Mouse (Mus musculus) liver, embryonic 13.5 days (tissue): ENCODE data around the gene Eps8l1. TPM values are rescaled to one million over a fixed set of nuclear protein-coding genes. Genes with fewer than 3 reads are reported as not detected.
A peak's percentile ranks its signal among the peaks of the same experiment; 100 is the strongest.
"Not testable (repeated sequence)": the region's sequence is repeated elsewhere in the genome, so short reads cannot be mapped to it uniquely, and the experiment has no call there.

ENCODE experiments used
- ATAC-seq: fragments of 200-750 bp; cut with Nextera tagmentation; 2 replicates; pipeline ENCODE4 v1.8.0; 2017; ENCODE audit warnings: low read depth, mild to moderate bottlenecking, moderate number of reproducible peaks, moderate library complexity
- DNase-seq: peaks from one replicate; pipeline ENCODE4 v3.0.0; 2022
- H3K27ac ChIP-seq: fragments of 300-500 bp; sonication (generic); 2 replicates; pipeline ENCODE4 v1.5.1; 2015; ENCODE audit warnings: moderate library complexity, mild to moderate bottlenecking, inconsistent platforms
- H3K27me3 ChIP-seq: fragments of 300-500 bp; sonication (generic); 2 replicates; pipeline ENCODE4 v1.6.1; 2015; ENCODE audit warnings: mild to moderate bottlenecking, inconsistent platforms
- H3K36me3 ChIP-seq: fragments of 300-500 bp; sonication (generic); 2 replicates; pipeline ENCODE4 v1.6.1; 2015; ENCODE audit warnings: mild to moderate bottlenecking, inconsistent platforms
- H3K4me1 ChIP-seq: fragments of 300-500 bp; sonication (generic); replicated peaks from 2 replicates; pipeline ENCODE4 v1.6.1; 2015; ENCODE audit warnings: inconsistent platforms
- H3K4me2 ChIP-seq: fragments of 300-500 bp; sonication (generic); 2 replicates; pipeline ENCODE4 v1.6.1; 2015; ENCODE audit warnings: inconsistent platforms, mild to moderate bottlenecking, moderate library complexity
- H3K4me3 ChIP-seq: fragments of 300-500 bp; sonication (generic); replicated peaks from 2 replicates; pipeline ENCODE4 v1.5.1; 2015; ENCODE audit warnings: mild to moderate bottlenecking, inconsistent platforms
- H3K9ac ChIP-seq: fragments of 300-500 bp; sonication (generic); 2 replicates; pipeline ENCODE4 v1.6.1; 2015; ENCODE audit warnings: mild to moderate bottlenecking, inconsistent platforms
- H3K9me3 ChIP-seq: fragments of 300-500 bp; sonication (generic); replicated peaks from 2 replicates; pipeline ENCODE4 v1.6.1; 2016; ENCODE audit warnings: inconsistent platforms
- WGBS: fragments of 180-500 bp; shearing (Covaris S2); methylation state at CpG from one replicate; pipeline ENCODE4 v1.1.7; 2015; ENCODE audit not compliant: insufficient replicate concordance; 5-methylcytosine and 5-hydroxymethylcytosine counted together
- polyA plus RNA-seq: library from polyadenylated mRNA; unstranded; fragments of >200 nt; fragmentation: Nextera tagmentation; extraction: Ambion mirVana; gene quantifications from 2 replicates; pipeline ENCODE4 v1.2.1, GENCODE M21; 2015

Eps8l1 gene
- 1.4 TPM in 2 replicates for polyA plus RNA-seq

DNA sequence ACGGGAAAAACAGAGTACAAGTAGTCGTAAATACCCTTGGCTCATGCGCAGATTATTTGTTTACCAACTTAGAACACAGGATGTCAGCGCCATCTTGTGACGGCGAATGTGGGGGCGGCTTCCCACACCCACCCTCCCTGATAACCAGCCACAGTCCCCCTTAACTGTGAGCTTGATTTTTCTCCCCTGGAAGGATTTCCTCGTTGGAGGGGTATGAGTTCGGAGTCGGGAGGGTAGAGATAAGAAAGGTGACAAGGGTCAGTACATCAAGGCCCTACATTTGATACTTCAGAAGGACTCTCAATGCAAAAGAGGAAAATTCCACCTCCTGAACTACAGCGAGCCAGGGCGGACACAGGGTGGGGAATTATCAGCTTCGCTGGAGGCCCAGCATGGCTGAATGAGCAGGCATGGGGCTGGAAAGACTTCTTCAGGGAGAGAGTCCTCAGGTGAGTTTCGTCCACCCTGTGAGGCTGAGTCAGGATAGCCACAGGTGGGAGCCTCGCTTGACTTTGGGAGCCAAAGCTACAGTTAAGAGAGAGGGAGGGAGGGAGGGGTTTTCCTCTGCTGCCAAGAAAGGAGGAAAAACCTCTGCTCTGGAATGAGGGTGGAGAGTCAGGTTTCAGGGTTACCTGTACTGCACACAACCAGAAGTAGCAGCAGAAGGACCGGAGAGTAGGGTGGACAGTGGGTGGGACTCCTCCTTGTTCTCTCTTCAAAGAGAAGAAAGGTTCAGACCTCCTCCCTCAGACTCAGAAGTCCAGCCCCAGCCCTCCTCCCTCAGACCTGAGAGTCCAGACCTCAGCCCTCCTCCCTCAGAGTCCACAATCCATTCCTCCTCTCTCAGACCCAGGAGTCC is at the start of gene Eps8l1:
Eps8l1 (plus strand) TSS at position 99 of the 859 bp plus-strand sequence.
- H3K4me1 ChIP-seq, result peaks cover 4% of the 10 kb centered on the region; the same call in 1 of the 2 replicates
- 55% methylated on average over 13 of the region's 16 CpGs for WGBS
- 0 out of 2 replicates have a peak, but pooled peaks cover 3% of the 10 kb centered on the region for H3K27me3 ChIP-seq
- ATAC-seq (peak; percentile 78), DNase-seq (no peak)
- H3K36me3 ChIP-seq, result no peaks in the 10 kb centered on the region
- no peaks in the 10 kb centered on the region for H3K9me3 ChIP-seq
- peak within 1 kb of the TSS; percentile 81 for H3K27ac ChIP-seq
- H3K4me2 ChIP-seq, result peak within 1 kb of the TSS; percentile 50
- peak within 1 kb of the TSS; percentile 68 for H3K9ac ChIP-seq
- peak within 1 kb of the TSS; percentile 48 for H3K4me3 ChIP-seq

DNA sequence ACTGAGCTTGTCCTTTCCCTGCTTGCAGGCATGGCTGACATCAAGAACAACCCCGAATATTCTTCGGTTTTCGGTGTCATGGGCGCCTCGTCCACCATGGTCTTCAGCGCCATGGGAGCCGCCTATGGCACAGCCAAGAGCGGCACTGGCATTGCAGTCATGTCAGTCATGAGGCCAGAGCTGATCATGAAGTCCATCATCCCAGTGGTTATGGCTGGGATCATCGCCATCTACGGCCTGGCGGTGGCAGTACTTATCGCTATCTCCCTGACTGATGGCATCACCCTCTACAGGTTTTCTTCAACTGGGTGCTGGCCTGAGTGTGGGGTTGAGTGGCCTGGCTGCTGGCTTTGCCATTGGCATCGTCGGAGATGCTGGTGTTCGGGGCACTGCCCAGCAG is 48.1 kb upstream of the Eps8l1 start:
- 89% methylated on average over 15 of the region's 15 CpGs for WGBS
- H3K4me2 ChIP-seq, H3K27me3 ChIP-seq, H3K4me1 ChIP-seq, H3K27ac ChIP-seq, H3K9me3 ChIP-seq, H3K9ac ChIP-seq, ATAC-seq, H3K4me3 ChIP-seq, H3K36me3 ChIP-seq, DNase-seq: not testable (repeated sequence)

- Histone ChIP-seq H3K9me3 (no peaks in the 10 kb centered on the region), H3K27me3 (no peaks in the 10 kb centered on the region), H3K4me2 (no peak overlapping the region), H3K9ac (no peak overlapping the region), H3K36me3 (no peaks in the 10 kb centered on the region), H3K4me1 (no peaks in the 10 kb centered on the region), H3K4me3 (no peak overlapping the region), H3K27ac (no peak overlapping the region)
- ATAC-seq (no peak), DNase-seq (no peak)
- WGBS, result 64% methylated on average over 6 of the region's 6 CpGs
Measured at GRCm38 (mm10) chr7:4419681-4420080, 40.8 kb upstream of the Eps8l1 start.

DNA sequence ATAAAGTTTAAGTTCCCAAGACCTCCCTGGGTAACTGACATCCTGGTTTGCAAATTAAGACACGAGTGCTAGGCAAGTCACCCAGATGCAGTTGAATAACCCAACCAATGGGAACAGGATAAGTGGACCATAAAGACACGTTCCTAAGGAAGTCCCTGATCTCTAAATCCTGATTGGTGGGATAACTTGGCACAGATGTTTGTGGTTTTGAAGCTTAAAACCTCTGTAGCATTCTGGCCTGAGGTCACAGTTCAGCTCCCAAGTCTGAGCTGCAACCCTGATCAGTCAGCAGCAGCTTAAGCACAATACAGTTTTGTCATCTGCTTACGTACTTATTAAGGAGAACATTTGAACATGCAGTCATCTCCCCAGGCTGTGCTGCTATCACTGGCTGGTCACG is 40.2 kb upstream of the Eps8l1 start:
- 31% methylated on average over 4 of the region's 4 CpGs for WGBS

DNA sequence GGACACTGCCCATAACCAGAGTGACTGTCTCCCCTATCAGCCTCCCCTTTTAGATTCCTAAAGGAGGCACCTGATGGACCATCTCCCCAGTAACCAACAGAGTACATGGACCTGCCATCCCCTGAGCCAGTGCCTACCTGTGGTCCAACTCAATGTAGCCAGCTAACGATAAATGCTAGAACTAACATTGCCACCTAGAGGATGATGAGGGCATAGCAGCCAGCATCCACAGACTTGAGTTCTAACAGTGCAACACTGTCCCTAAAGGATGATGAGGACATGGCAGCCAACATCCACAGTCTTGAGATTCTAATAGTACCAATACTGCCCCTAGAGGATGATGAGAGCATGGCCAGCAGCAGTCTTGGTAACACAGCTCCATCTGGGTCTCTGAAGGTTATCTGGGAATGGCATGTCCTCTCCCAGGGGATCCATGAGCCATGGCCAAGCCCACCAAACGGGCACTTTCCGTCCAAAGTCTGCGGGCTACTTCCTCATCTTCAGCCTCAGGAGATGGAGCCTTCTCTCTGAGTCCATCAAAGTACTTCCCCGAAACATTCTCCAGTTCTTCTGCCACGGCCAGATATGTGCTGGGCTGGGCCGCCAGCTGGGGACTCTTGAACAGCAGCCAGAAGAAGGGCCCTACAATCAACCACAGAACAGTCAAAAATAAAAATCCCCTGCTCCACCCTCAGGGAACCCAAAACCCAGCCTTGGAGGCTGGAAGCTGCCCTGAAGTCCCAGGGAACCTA is 33.1 kb upstream of the Eps8l1 start:
- ATAC-seq, result peak; percentile 87
- 44% methylated on average over 7 of the region's 7 CpGs for WGBS
- H3K4me3 ChIP-seq, result no peak overlapping the region
- H3K27me3 ChIP-seq, result no peaks in the 10 kb centered on the region
- no peak overlapping the region for H3K27ac ChIP-seq
- H3K36me3 ChIP-seq, result peaks cover 49% of the 10 kb centered on the region
- H3K4me1 ChIP-seq, result no peaks in the 10 kb centered on the region
- no peaks in the 10 kb centered on the region for H3K9me3 ChIP-seq
- no peak overlapping the region for H3K9ac ChIP-seq
- H3K4me2 ChIP-seq, result no peak overlapping the region
- peak; percentile 63 for DNase-seq

More for the DNA sequence above, 40.2 kb upstream of the Eps8l1 start:
- DNase-seq (no peak), ATAC-seq (no peak)
- no peak overlapping the region for H3K9ac ChIP-seq
- no peak overlapping the region for H3K4me3 ChIP-seq
- no peak overlapping the region for H3K27ac ChIP-seq
- H3K36me3 ChIP-seq, result peaks cover 4% of the 10 kb centered on the region; the same call in 1 of the 2 replicates
- H3K4me1 ChIP-seq, result no peaks in the 10 kb centered on the region
- no peak overlapping the region for H3K4me2 ChIP-seq
- H3K27me3 ChIP-seq, result no peaks in the 10 kb centered on the region
- H3K9me3 ChIP-seq, result no peaks in the 10 kb centered on the region

DNA sequence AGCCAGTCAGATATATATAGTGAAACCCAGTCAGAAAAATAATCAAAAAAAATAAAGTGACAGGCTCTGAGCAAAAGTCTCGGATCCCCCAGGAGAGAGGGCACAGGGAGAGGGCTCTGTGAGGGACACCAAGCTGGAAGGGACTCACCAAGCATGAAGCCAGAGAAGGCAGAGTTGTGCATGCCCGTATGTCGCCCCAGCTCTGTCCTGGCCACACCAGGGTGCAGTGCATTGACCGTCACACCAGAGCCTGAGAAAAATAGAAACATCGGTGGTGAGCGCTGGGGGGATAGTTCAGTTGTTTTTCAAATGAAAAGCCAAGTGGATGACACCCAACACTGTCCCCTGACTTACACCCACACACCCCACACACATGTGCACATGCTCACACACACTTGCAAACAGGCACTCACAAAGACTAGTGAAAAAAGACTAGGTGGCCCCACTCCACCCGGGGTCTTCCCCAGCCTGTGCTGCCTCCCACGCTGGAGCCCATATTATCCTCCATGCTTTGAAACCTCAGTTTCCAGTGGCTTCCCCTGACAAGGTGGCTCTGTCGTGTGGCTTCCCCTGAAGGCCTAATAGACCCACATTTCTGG is 30.1 kb upstream of the Eps8l1 start:
- DNase-seq (no peak), ATAC-seq (no peak)
- H3K36me3 ChIP-seq, result peaks cover 65% of the 10 kb centered on the region
- no peaks in the 10 kb centered on the region for H3K4me1 ChIP-seq
- H3K27ac ChIP-seq, result no peak overlapping the region
- H3K9ac ChIP-seq, result no peak overlapping the region
- H3K9me3 ChIP-seq, result no peaks in the 10 kb centered on the region
- 77% methylated on average over 9 of the region's 9 CpGs for whole genome bisulfite sequencing
- no peaks in the 10 kb centered on the region for H3K27me3 ChIP-seq
- H3K4me2 ChIP-seq, result no peak overlapping the region
- H3K4me3 ChIP-seq, result no peak overlapping the region

DNA sequence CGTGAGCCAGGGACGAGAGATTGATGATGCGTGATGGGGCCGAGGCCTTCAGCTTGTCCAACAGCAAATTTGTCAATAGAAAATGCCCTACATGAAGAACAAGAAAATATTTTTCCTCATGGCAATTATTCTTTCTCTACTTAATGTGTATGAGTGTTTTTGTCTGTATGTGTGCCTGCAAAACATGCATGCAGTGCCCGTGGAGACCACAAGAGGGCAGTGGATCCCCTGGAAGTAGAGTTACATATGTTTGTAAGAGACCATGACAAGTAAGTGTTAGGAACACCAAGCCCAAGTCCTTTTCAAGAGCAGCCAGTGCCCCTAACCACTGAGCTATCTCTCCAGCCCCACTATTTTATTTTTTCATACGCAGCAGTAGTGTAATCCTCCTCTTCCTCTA is 28.9 kb upstream of the Eps8l1 start:
- Histone ChIP-seq H3K9me3 (no peaks in the 10 kb centered on the region), H3K4me3 (no peak overlapping the region), H3K36me3 (peaks cover 70% of the 10 kb centered on the region), H3K27me3 (no peaks in the 10 kb centered on the region), H3K27ac (no peak overlapping the region), H3K4me1 (no peaks in the 10 kb centered on the region), H3K4me2 (no peak overlapping the region), H3K9ac (no peak overlapping the region)
- DNase-seq, result peak; percentile 59
- WGBS, result 67% methylated on average over 6 of the region's 6 CpGs
- ATAC-seq, result no peak

GRCm38 (mm10) chr7:4432026-4432425 is 28.4 kb upstream of the Eps8l1 start:
- Histone ChIP-seq H3K9ac (no peak overlapping the region), H3K4me1 (no peaks in the 10 kb centered on the region), H3K27ac (no peak overlapping the region), H3K27me3 (no peaks in the 10 kb centered on the region), H3K4me3 (no peak overlapping the region), H3K36me3 (peaks cover 71% of the 10 kb centered on the region), H3K9me3 (no peaks in the 10 kb centered on the region), H3K4me2 (no peak overlapping the region)
- no peak for DNase-seq
- no peak for ATAC-seq
- WGBS, result 75% methylated on average over 8 of the region's 8 CpGs

DNA sequence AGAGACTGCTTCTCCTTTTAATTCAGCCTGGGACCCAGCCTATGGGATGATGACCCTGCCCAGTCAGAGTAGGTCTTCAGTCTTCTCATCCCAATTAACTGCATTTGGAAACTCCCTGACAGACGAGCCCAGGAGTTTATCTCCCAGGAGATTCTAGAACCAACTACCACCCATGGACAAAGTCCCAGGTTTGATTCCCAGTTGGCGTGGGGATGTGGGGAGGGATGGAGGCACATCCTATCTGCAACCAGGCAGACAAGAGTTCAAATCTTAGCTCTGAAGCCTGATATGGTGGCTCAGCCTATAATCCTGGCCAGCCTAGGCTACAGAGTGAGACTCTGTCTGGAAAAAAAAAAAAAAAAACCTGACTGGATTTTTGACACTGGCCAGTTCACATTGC is 22.8 kb upstream of the Eps8l1 start:
- H3K4me3 ChIP-seq, result no peak overlapping the region

GRCm38 (mm10) chr7:4440549-4440948 is 19.9 kb upstream of the Eps8l1 start:
- ATAC-seq, result no peak
- WGBS, result 79% methylated on average over 10 of the region's 10 CpGs

More for the DNA sequence above, 22.8 kb upstream of the Eps8l1 start:
- Histone ChIP-seq H3K4me1 (no peaks in the 10 kb centered on the region), H3K9me3 (no peaks in the 10 kb centered on the region), H3K4me2 (no peak overlapping the region), H3K27me3 (no peaks in the 10 kb centered on the region), H3K36me3 (peaks cover 75% of the 10 kb centered on the region), H3K27ac (no peak overlapping the region), H3K9ac (no peak overlapping the region)
- ATAC-seq (no peak), DNase-seq (no peak)
- WGBS, result 61% methylated on average over 2 of the region's 2 CpGs

GRCm38 (mm10) chr7:4445216-4445791 is 15.2 kb upstream of the Eps8l1 start, which contains the start of gene Rdh13:
Gene Rdh13 (minus strand): TSS chr7:4445649.
- H3K9ac ChIP-seq, result peak within 1 kb of the TSS; percentile 76
- H3K4me3 ChIP-seq, result peak within 1 kb of the TSS; percentile 79
- DNase-seq (peak; percentile 80), ATAC-seq (peak; percentile 96)
- peak within 1 kb of the TSS; percentile 66 for H3K27ac ChIP-seq
- H3K36me3 ChIP-seq, result peaks cover 27% of the 10 kb centered on the region
- H3K27me3 ChIP-seq, result no peaks in the 10 kb centered on the region
- H3K4me2 ChIP-seq, result peak within 1 kb of the TSS; percentile 74
- no peaks in the 10 kb centered on the region for H3K9me3 ChIP-seq
- H3K4me1 ChIP-seq, result peaks cover 14% of the 10 kb centered on the region
- under 1% methylated on average over 35 of the region's 35 CpGs for WGBS

More at GRCm38 (mm10) chr7:4440549-4440948, 19.9 kb upstream of the Eps8l1 start:
- no peak for DNase-seq
- Histone ChIP-seq H3K4me1 (peaks cover 9% of the 10 kb centered on the region), H3K36me3 (peaks cover 55% of the 10 kb centered on the region), H3K4me3 (no peak overlapping the region), H3K9me3 (no peaks in the 10 kb centered on the region), H3K27me3 (no peaks in the 10 kb centered on the region), H3K27ac (no peak overlapping the region), H3K9ac (no peak overlapping the region), H3K4me2 (no peak overlapping the region)
